Mouse (Mus musculus) small intestine, adult 2 months (tissue): ENCODE results near the gene Erbb3. TPM values are rescaled to one million over a fixed set of nuclear protein-coding genes. Genes with fewer than 3 reads are reported as not detected.
"Not testable (repeated sequence)": the region's sequence is repeated elsewhere in the genome, so short reads cannot be mapped to it uniquely, and the experiment has no call there.

Experiments used
- H3K27ac ChIP-seq: fragments of 200-500 bp; 2 replicates; pipeline ENCODE4 v1.5.1; 2012; ENCODE audit warnings: low read depth, low read length, control low read depth, inconsistent platforms; ENCODE audit not compliant: insufficient read depth
- H3K27me3 ChIP-seq: fragments of 200-500 bp; 2 replicates; pipeline ENCODE4 v1.6.1; 2012; ENCODE audit warnings: mild to moderate bottlenecking, moderate library complexity, low read length, inconsistent platforms; ENCODE audit not compliant: control insufficient read depth, insufficient read depth
- H3K36me3 ChIP-seq: fragments of 200-500 bp; 2 replicates; pipeline ENCODE4 v1.6.1; 2012; ENCODE audit warnings: mild to moderate bottlenecking, low read length, control low read depth, inconsistent platforms; ENCODE audit not compliant: control insufficient read depth, insufficient read depth
- H3K4me1 ChIP-seq: fragments of 200-500 bp; 2 replicates; pipeline ENCODE4 v1.6.1; 2012; ENCODE audit warnings: low read length, inconsistent platforms, mixed read lengths; ENCODE audit not compliant: control insufficient read depth, insufficient read depth, insufficient read length
- H3K4me3 ChIP-seq: fragments of 200-500 bp; 2 replicates; pipeline ENCODE4 v1.5.1; 2012; ENCODE audit warnings: low read depth, mild to moderate bottlenecking, control low read depth, inconsistent platforms, low read length, moderate library complexity
- CTCF ChIP-seq: fragments of 200-500 bp; IDR thresholded peaks from 2 replicates; pipeline ENCODE4 v1.5.1; 2012; ENCODE audit warnings: low read depth, mild to moderate bottlenecking, control low read depth, inconsistent platforms, low read length, moderate library complexity, mixed read lengths; ENCODE audit not compliant: insufficient replicate concordance, insufficient read length; ENCODE audit errors: extremely low read depth
- POLR2A ChIP-seq: fragments of 200-500 bp; IDR thresholded peaks from 2 replicates; pipeline ENCODE4 v1.6.1; 2012; ENCODE audit warnings: low read depth, mild to moderate bottlenecking, control low read depth, inconsistent platforms, low read length, moderate library complexity
- WGBS: fragments of 180-500 bp; shearing (Covaris S2); methylation state at CpG from one replicate; pipeline ENCODE4 v1.1.7; 2018; 5-methylcytosine and 5-hydroxymethylcytosine counted together
- polyA plus RNA-seq: library from polyadenylated mRNA; depleted of rRNA; stranded (reverse); fragments of >200 nt; gene quantifications from 2 replicates; pipeline ENCODE4 v1.2.3, GENCODE M21; 2012

Erbb3 gene
- polyA plus RNA-seq, 1 experiment = 127 TPM

DNA sequence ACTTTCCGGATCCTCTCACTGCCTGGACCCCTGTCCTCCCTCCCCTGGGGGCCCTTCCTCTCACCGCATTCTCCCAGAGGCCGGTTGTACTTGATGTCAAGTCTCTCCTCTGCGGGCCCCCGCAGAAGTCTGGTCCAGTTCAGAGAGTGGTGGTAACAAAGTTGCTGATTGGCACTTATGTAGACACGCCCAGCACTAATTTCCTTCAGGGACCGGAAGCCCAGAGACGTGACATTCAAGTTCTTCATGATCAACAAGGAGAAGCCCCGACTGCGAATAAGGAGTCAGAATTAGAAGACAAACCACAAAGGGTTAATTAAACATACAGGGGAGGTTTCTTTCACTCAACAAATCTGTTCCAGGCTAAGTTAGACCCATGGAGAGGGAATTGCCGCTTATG lies 11.1 kb downstream of the Erbb3 start:
- TF ChIP-seq CTCF = no peak
- no peak for TF ChIP-seq POLR2A
- peak overlapping the region; percentile 34 for H3K4me3 ChIP-seq

DNA sequence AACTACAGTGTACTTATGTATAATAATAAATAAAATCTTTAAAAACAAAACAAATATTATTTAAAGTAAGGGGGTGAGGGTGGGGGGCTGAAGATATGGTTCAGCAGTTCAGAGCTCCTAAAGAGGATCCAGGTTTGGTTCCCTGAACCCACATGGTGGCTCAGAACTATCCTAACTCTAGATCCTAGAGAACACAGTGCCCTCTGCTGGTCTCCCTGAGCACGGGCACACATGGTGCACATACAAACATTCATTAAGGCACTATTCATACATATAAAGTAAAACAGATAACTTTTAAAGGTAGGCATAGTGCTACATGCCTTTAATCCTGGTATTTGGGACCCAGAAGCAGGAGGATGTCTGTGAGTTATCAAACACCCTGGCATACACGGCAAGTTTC lies 14.4 kb downstream of the Erbb3 start:
- no peak overlapping the region for H3K27ac ChIP-seq
- WGBS = 93% methylated on average over 2 of the region's 2 CpGs
- no peak overlapping the region for H3K4me3 ChIP-seq
- peaks cover 6% of the 10 kb centered on the region for H3K4me1 ChIP-seq
- H3K36me3 ChIP-seq = peaks cover 85% of the 10 kb centered on the region
- H3K27me3 ChIP-seq = no peaks in the 10 kb centered on the region
- TF ChIP-seq CTCF = peak; percentile 57; the same call in 1 of the 2 replicates
- no peak for TF ChIP-seq POLR2A

More for the DNA sequence above, 11.1 kb downstream of the Erbb3 start:
- Histone ChIP-seq H3K36me3 (peaks cover 77% of the 10 kb centered on the region), H3K4me1 (peaks cover 8% of the 10 kb centered on the region), H3K27me3 (no peaks in the 10 kb centered on the region), H3K27ac (no peak overlapping the region)
- 68% methylated on average over 11 of the region's 11 CpGs for WGBS

DNA sequence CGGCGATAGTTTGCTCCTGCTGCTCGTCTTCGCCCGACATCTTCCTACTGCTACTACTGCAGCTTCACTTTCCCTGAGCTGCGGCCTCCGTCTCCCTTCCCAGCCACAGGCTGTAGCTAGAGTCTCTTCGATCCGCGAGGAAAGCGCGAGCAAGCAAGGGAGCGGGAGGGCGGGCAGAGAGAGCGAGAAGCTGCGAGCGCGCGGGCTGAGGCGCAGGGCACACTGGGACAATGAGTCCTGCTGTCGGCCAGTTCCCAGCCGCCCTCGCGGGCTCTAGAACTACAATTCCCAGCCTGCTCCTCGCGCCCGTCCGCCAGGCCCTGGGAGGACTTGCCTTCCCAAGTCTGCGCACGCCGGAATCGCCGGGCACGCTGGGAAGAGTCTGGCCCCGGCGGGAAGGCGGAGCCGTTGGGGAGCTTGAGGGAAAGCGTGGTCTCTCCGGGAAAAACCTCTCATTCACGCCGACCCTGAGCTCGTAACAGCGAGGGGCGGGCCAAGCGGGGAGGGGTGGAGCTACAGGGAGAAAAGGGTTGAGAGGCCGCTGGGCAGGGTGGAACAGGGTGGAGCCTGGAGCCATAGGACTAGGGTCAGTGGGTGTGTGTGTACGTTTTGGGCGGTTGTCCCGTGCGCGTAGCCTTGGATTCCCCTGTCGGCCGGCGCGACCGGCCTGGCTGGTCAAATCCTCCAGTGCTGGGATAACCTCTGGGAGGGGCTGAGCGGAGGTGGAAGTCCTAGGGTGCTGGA lies 23.5 kb downstream of the Erbb3 start, which contains the start of gene Pa2g4:
Gene Pa2g4, minus strand, starts transcription at position 200 of the 744 bp plus-strand sequence.
- Histone ChIP-seq H3K27ac (peak within 1 kb of the TSS; percentile 72), H3K4me1 (peaks cover 2% of the 10 kb centered on the region; the same call in 1 of the 2 replicates), H3K27me3 (no peaks in the 10 kb centered on the region), H3K36me3 (peaks cover 36% of the 10 kb centered on the region), H3K4me3 (peak within 1 kb of the TSS; percentile 78)
- 1% methylated on average over 58 of the region's 58 CpGs for WGBS
- TF ChIP-seq CTCF (0 out of 2 replicates have a peak, but pooled peaks have one; percentile 16), POLR2A (peak; percentile 81)

DNA sequence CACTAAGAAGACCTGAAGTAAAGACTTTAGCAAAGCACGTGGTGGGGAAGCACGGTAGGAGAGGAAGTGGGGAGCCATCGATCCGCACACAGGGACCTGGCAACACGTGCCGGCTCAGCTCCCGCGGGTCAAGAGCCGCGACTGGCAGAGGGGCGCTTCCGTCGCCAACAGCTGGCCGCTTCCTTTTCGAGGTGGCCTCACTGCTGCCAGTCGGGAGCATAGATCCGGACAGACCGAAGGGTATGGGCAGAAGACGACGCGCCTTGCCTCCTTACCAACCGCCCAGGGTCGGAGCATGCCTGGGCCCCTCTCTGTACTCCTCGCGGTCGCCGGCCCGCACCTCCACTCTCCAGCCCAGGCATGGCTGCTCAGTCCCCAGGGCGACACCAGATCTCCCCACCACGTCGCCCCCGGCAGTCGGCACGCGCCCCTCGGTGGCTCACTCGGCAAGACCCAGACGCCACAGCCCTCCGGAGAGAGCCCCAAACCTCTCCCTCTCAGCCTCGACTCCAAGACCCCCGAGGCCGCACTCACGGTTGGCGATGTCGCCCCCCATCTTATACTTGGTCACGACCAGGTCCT lies 24.2 kb downstream of the Erbb3 start:
- H3K27ac ChIP-seq = peak overlapping the region; percentile 59
- peak overlapping the region; percentile 78 for H3K4me3 ChIP-seq
- TF ChIP-seq POLR2A = no peak
- no peak for TF ChIP-seq CTCF
- under 1% methylated on average over 46 of the region's 46 CpGs for WGBS
- H3K36me3 ChIP-seq = peaks cover 40% of the 10 kb centered on the region
- no peaks in the 10 kb centered on the region for H3K27me3 ChIP-seq
- H3K4me1 ChIP-seq = peaks cover 2% of the 10 kb centered on the region; the same call in 1 of the 2 replicates

DNA sequence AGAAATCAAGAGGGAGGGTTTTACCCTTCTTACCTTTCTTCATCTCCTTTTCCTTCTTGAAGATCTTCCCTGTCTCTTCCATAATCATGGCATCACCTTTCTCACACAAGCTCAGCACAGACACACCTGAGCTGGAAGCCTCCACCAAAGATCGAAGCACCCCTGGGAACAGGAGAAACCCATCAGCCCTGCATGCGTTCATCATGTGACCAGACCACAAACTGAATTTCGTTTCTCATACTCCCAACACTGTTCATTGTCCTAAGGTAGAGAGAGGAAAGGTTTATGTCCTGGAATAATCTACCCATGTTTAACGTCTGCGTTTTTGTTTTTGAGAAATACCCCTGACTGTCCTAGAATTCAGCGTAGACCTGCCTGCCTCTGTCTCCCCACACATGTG lies 25.9 kb downstream of the Erbb3 start:
- Histone ChIP-seq H3K27me3 (no peaks in the 10 kb centered on the region), H3K4me1 (peaks cover 2% of the 10 kb centered on the region; the same call in 1 of the 2 replicates), H3K27ac (no peak overlapping the region), H3K4me3 (no peak overlapping the region), H3K36me3 (peaks cover 41% of the 10 kb centered on the region)
- no peak for TF ChIP-seq POLR2A
- TF ChIP-seq CTCF = no peak
- WGBS = 65% methylated on average over 6 of the region's 6 CpGs

DNA sequence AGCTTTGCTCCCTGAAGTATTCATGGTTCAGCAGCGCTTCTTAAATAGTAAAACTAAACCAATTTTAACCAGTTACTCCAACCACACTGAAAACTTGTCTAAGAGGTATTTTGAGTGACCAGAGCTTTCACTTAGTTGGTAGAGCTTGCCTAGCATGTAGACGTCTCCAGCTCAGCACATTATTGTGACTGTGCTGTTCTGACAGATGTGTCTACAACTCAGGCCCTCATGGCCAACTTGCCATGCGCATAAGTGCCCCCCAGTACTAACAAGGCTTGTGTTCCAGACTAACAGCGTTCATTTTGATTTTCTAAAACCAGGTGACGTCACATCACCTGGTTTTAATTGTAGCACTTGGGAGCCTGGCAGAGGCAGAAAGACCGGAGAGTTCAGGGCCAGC lies 32.5 kb downstream of the Erbb3 start:
- Histone ChIP-seq H3K4me1 (no peaks in the 10 kb centered on the region), H3K27me3 (no peaks in the 10 kb centered on the region), H3K4me3 (no peak overlapping the region), H3K36me3 (peaks cover 35% of the 10 kb centered on the region), H3K27ac (no peak overlapping the region)
- TF ChIP-seq POLR2A (no peak), CTCF (no peak)
- 85% methylated on average over 6 of the region's 6 CpGs for WGBS

DNA sequence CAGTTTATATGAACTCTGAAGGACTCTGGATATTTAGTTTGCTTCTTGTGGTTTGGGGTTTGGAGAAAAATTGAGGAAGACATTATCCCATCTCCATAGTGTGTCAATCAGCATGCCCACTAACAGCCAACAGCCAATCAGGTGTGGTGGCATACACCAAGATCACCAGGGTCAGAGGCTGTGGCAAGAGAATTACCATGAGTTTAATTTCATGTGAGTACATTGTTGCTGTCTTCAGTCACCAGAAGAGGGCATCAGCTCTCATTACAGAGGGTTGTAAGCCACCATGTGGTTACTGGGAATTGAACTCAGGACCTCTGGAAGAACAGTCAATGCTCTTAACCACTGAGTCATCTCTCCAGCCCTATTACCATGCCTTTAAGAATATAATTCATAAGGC lies 33.2 kb downstream of the Erbb3 start:
- H3K27ac ChIP-seq = no peak overlapping the region
- no peak overlapping the region for H3K4me3 ChIP-seq
- H3K36me3 ChIP-seq = peaks cover 33% of the 10 kb centered on the region
- no peaks in the 10 kb centered on the region for H3K4me1 ChIP-seq
- TF ChIP-seq CTCF (no peak), POLR2A (no peak)
- H3K27me3 ChIP-seq = no peaks in the 10 kb centered on the region

DNA sequence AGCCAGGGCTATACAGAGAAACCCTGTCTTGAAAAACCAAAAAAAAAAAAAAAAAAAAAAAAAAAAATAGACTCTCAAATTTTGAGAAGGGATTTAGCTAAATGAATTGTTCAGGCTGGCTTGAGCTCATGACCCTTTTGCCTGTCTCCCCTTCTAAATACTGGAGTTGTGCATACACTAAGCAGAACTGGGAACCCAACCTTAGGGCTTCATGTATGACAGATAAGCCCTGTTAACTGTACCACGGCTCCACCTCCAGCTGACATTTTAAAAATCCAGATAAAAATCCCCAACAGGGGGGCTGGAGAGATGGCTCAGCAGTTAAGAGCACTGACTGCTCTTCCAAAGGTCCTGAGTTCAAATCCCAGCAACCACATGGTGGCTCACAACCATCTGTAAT lies 33.9 kb downstream of the Erbb3 start:
- H3K27ac ChIP-seq, H3K4me3 ChIP-seq, H3K27me3 ChIP-seq, H3K4me1 ChIP-seq: not testable (repeated sequence)
- H3K36me3 ChIP-seq = peaks cover 28% of the 10 kb centered on the region
- WGBS = 81% methylated on average over 1 of the region's 1 CpGs

DNA sequence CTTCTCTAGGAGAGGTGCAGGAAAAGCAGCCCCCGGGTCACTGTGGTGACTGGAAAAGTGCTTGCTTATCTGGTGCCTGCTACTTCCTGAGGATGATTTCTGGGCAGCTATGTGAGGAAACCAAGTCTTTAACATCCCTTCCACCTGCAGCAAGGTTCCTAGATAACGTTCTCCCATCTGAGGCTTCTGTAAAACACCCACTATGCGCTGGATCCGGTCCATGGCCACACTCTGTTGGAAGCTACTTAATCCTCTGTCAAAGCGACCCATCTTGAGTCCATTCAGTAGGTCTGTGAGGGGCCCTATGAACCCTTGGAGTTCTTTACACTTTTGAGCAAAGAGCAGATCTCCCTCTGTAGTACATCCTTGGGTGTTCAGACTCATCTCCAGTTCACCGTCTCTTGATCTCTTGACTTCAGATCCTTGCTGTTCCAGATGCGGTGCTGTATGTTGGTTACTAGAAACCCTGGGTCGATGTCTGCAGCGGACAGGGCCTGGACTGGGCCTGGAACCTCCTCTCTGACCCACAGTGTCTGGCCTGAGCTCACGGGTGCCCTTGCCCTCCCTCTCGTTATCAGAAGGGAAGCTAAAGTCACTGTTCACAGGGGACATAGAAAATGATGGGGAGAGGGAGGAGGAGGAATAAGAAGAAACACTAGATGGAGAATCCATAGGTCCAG lies 39.2 kb downstream of the Erbb3 start:
- H3K4me3 ChIP-seq, H3K27me3 ChIP-seq, H3K36me3 ChIP-seq, H3K27ac ChIP-seq, H3K4me1 ChIP-seq: not testable (repeated sequence)
- 90% methylated on average over 11 of the region's 11 CpGs for WGBS

DNA sequence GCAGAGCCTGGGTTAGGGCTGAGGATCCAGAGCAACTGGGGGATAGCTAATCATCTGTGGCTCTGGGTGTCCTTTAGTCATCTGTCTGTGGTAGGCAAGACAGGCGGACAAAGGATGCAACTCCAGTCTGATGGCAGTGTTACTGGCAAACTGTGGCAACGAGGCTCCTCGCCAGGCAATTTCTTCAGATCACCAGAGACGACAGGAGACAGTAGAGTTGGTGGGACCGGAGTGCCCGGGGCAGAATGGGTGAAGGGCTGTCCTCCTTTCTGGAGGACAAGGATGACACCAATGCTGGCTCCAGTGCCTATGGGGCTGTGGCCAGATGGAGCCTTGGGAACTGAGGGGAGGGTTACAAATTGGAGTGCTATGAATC lies 39.8 kb downstream of the Erbb3 start:
- H3K4me1 ChIP-seq, H3K36me3 ChIP-seq, H3K27me3 ChIP-seq, H3K4me3 ChIP-seq, H3K27ac ChIP-seq: not testable (repeated sequence)
- WGBS = 57% methylated on average over 6 of the region's 6 CpGs
